ENCODE assay signal across 8 mouse cellular contexts in the genomic region with DNA sequence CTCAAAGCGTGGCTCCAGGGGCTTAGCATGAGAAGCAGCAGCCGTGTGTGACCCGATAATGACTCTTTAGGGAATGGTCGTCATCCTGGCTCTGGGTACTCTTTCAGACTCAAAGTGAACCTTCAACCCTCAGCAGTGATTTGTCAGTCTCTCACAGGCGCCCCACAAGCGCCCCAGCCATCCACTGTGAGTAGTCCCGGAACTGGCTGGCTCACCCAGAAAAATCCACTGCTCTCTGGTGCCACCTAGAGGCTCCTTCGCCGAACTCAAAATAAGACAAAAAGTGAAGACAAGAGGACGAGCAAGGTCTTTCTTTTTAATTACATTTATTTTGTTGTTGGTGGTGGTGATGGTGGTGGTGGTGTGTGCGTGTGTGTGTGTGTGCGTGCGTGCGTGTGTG. TPM values are rescaled to one million over a fixed set of nuclear protein-coding genes. Genes with fewer than 3 reads are reported as not detected.
DNase-seq lines count a peak whose midpoint lies in the region; ATAC-seq and TF ChIP-seq lines count a peak whose summit lies in the region.

No protein-coding gene starts in this region.

- DNase-seq in MEL (ENCODE audit: low read depth, low spot score): peak; percentile 67
- peak; percentile 86 to 89 for DNase-seq in layer of hippocampus, postnatal 10 days (ENCODE audit: low spot score in 2 of 2)
- peak; percentile 69 for DNase-seq in lung, postnatal 14 days
- DNase-seq in retina, postnatal 1 day: peak; percentile 86
- peak; percentile 39 to 49 for DNase-seq in urinary bladder, postnatal 36 days (ENCODE audit: low spot score in 2 of 2)

- peak overlapping the region; percentile 34; the same call in 1 of the 2 replicates for H3K4me2 ChIP-seq in embryonic facial prominence, embryonic 15.5 days (replicated peaks)

- no peak overlapping the region for H3K9ac ChIP-seq in MEL (ENCODE audit: control insufficient read depth, low read depth, low read length, poor library complexity, severe bottlenecking)
- H3K9ac ChIP-seq in embryonic facial prominence, embryonic 15.5 days: no peak overlapping the region

- H3K27ac ChIP-seq in MEL (ENCODE audit: control insufficient read depth, low read depth, low read length): no peak overlapping the region
- no peak overlapping the region for H3K27ac ChIP-seq in bone marrow, adult 2 months (ENCODE audit: control insufficient read depth, insufficient read depth, low read depth, low read length, poor library complexity)
- no peak overlapping the region for H3K27ac ChIP-seq in embryonic facial prominence, embryonic 15.5 days (replicated peaks)

- WGBS in bone marrow, adult 2 months: 20% methylated on average over 14 of the region's 14 CpGs
- WGBS in embryonic facial prominence, embryonic 15.5 days: 13% methylated on average over 14 of the region's 14 CpGs

- no peak for TF ChIP-seq EP300 in MEL (IDR thresholded peaks at IDR 0.05; ENCODE audit: low read depth in 1 of 2, low read length in 2 of 2)

- H3K4me1 ChIP-seq in MEL (ENCODE audit: control insufficient read depth in 1 of 2, insufficient read depth in 2 of 2, low read length in 2 of 2): no peaks in the 10 kb centered on the region
- H3K4me1 ChIP-seq in bone marrow, adult 2 months (ENCODE audit: control insufficient read depth, insufficient read depth, low read length): no peaks in the 10 kb centered on the region
- H3K4me1 ChIP-seq in embryonic facial prominence, embryonic 15.5 days: no peaks in the 10 kb centered on the region

- no peaks in the 10 kb centered on the region for H3K9me3 ChIP-seq in MEL (replicated peaks; ENCODE audit: insufficient read depth, low read length)
- H3K9me3 ChIP-seq in embryonic facial prominence, embryonic 15.5 days (replicated peaks): no peaks in the 10 kb centered on the region

- H3K79me2 ChIP-seq in MEL (ENCODE audit: control insufficient read depth, insufficient read depth, low read length, poor library complexity): no peaks in the 10 kb centered on the region

- no peak overlapping the region for H3K4me3 ChIP-seq in MEL (ENCODE audit: control insufficient read depth in 1 of 2, insufficient read depth in 1 of 2, low read depth in 2 of 2, low read length in 2 of 2)
- no peak overlapping the region for H3K4me3 ChIP-seq in bone marrow, adult 2 months (replicated peaks; ENCODE audit: control insufficient read depth, low read depth, low read length)
- H3K4me3 ChIP-seq in embryonic facial prominence, embryonic 15.5 days (replicated peaks): peak overlapping the region; percentile 14

- peak; percentile 54 for TF ChIP-seq RAD21 in MEL (IDR thresholded peaks at IDR 0.05; ENCODE audit: low read depth, low read length)

- TF ChIP-seq POLR2A in MEL (IDR thresholded peaks at IDR 0.05; ENCODE audit: control insufficient read depth in 1 of 2, insufficient read depth in 1 of 2, low read depth in 1 of 2, low read length in 2 of 2, poor library complexity in 1 of 2): no peak
- no peak for TF ChIP-seq POLR2A in bone marrow, adult 2 months (IDR thresholded peaks at IDR 0.05; ENCODE audit: borderline replicate concordance, control insufficient read depth, low read depth, low read length)

- TF ChIP-seq CTCF in MEL (IDR thresholded peaks at IDR 0.05 in 2 of 3, conservative IDR thresholded peaks at IDR 0.05 in 1 of 3; ENCODE audit: control insufficient read depth in 1 of 3, insufficient read depth in 1 of 3, low read depth in 2 of 3, low read length in 3 of 3, poor library complexity in 1 of 3, severe bottlenecking in 1 of 3): peak; percentile 60 to 76 (median 71)
- peak; percentile 60 for TF ChIP-seq CTCF in bone marrow, adult 2 months (IDR thresholded peaks at IDR 0.05; ENCODE audit: control insufficient read depth, insufficient read depth, low read length)

- no peaks in the 10 kb centered on the region for H3K27me3 ChIP-seq in MEL (ENCODE audit: control insufficient read depth in 1 of 2, insufficient read depth in 2 of 2, low read length in 2 of 2)
- H3K27me3 ChIP-seq in embryonic facial prominence, embryonic 15.5 days: no peaks in the 10 kb centered on the region

- no peaks in the 10 kb centered on the region for H3K36me3 ChIP-seq in MEL (ENCODE audit: control insufficient read depth in 1 of 2, insufficient read depth in 2 of 2, low read length in 2 of 2)
- H3K36me3 ChIP-seq in embryonic facial prominence, embryonic 15.5 days: no peaks in the 10 kb centered on the region

- no peak for ATAC-seq in embryonic facial prominence, embryonic 15.5 days (ENCODE audit: insufficient number of reproducible peaks, low FRiP score, low TSS enrichment, low read depth)
- peak; percentile 46 to 77; a peak in 3 of 4 replicates for ATAC-seq in hematopoietic stem cell, adult 5-6 weeks (replicated peaks in 1 of 2; ENCODE audit: insufficient read depth in 1 of 2, low FRiP score in 2 of 2, low TSS enrichment in 1 of 2, low read depth in 1 of 2, poor library complexity in 2 of 2, severe bottlenecking in 2 of 2)

TF ChIP-seq in MEL, 35 proteins besides CTCF, POLR2A, EP300 and RAD21:
- TF ChIP-seq ZNF384 (IDR thresholded peaks at IDR 0.05; ENCODE audit: low read depth, low read length) (no peak), SMC3 (IDR thresholded peaks at IDR 0.05; ENCODE audit: low read depth, low read length) (peak; percentile 38; the same call in 1 of the 2 replicates)

RNA-seq across cellular contexts. Expression of gene Rimbp2, which starts 18.0 kb away (rescaled TPM):
- total RNA-seq in MEL (2012; rRNA removed): not detected in 2 replicates
- not detected for polyA plus RNA-seq in MEL (2012; ENCODE audit: insufficient read depth in 1 of 2, insufficient read length in 2 of 2, low read depth in 1 of 2, low replicate concordance in 2 of 2, missing spikeins in 1 of 2)
- polyA plus RNA-seq in bone marrow, adult 2 months (2011; ENCODE audit: insufficient read depth, insufficient read length, low replicate concordance, missing spikeins): not detected in 2 replicates
- 0.17 and 0.34 TPM in 2 replicates for polyA plus RNA-seq in embryonic facial prominence, embryonic 15.5 days (2015; fragmentation: Nextera tagmentation; extraction: Ambion mirVana)
- not detected in 2 replicates for total RNA-seq in hematopoietic stem cell, adult 5-6 weeks (2017)
- total RNA-seq in layer of hippocampus, postnatal 10 days (2021): 10 to 100 TPM; 91.4 to 98.4 TPM

RNA-seq across cellular contexts. Expression of gene Stx2, which starts 37.1 kb away (rescaled TPM):
- total RNA-seq in MEL (2012; rRNA removed): 69.0 and 84.8 TPM in 2 replicates
- 10 to 100 TPM in 1 of 2 experiments, not detected in 1; 97.1 TPM for polyA plus RNA-seq in MEL (2012; ENCODE audit: insufficient read depth in 1 of 2, insufficient read length in 2 of 2, low read depth in 1 of 2, low replicate concordance in 2 of 2, missing spikeins in 1 of 2)
- polyA plus RNA-seq in bone marrow, adult 2 months (2011; ENCODE audit: insufficient read depth, insufficient read length, low replicate concordance, missing spikeins): 61.5 and 90.6 TPM in 2 replicates
- polyA plus RNA-seq in embryonic facial prominence, embryonic 15.5 days (2015; fragmentation: Nextera tagmentation; extraction: Ambion mirVana): 32.7 and 34.9 TPM in 2 replicates
- total RNA-seq in hematopoietic stem cell, adult 5-6 weeks (2017): 17.0 and 22.4 TPM in 2 replicates
- 10 to 100 TPM; 31.9 to 33.2 TPM for total RNA-seq in layer of hippocampus, postnatal 10 days (2021)

RNA-seq across cellular contexts. Expression of gene Ran, which starts 48.6 kb away (rescaled TPM):
- 950 and 1,019 TPM in 2 replicates for total RNA-seq in MEL (2012; rRNA removed)
- 1,000 to 10,000 TPM in 1 of 2 experiments, 10 to 100 TPM in 1; 91.6 to 2,479 TPM for polyA plus RNA-seq in MEL (2012; ENCODE audit: insufficient read depth in 1 of 2, insufficient read length in 2 of 2, low read depth in 1 of 2, low replicate concordance in 2 of 2, missing spikeins in 1 of 2)
- polyA plus RNA-seq in bone marrow, adult 2 months (2011; ENCODE audit: insufficient read depth, insufficient read length, low replicate concordance, missing spikeins): 135 and 227 TPM in 2 replicates
- 437 and 441 TPM in 2 replicates for polyA plus RNA-seq in embryonic facial prominence, embryonic 15.5 days (2015; fragmentation: Nextera tagmentation; extraction: Ambion mirVana)
- total RNA-seq in hematopoietic stem cell, adult 5-6 weeks (2017): 298 and 527 TPM in 2 replicates
- 100 to 1,000 TPM; 164 to 177 TPM for total RNA-seq in layer of hippocampus, postnatal 10 days (2021)

Comparison
In these comparisons a context has a peak if more than half of its experiments do, and no peak if none do; other contexts are left out.
1. RNA of gene Rimbp2, which starts 18.0 kb away (total RNA-seq): 91.4 to 98.4 TPM in layer of hippocampus, postnatal 10 days; not detected in MEL and not detected in hematopoietic stem cell, adult 5-6 weeks; every median in the first group is over 10 times any median in the second.
2. Peak in every context shown above with its lines, with median percentiles within 50 percentile points of each other: DNase-seq.